Comparison of ENCODE assay signal across 31 mouse cellular contexts in genomic region chr19:55843111-55843887, GRCm38 (mm10).
DNase-seq lines count a peak whose midpoint lies in the region; ATAC-seq and TF ChIP-seq lines count a peak whose summit lies in the region.
"Had no signal": no experiment of that assay in that cellular context is flagged by ENCODE, and none has a peak within 500 bp of the region (broad histone marks: within the 10 kb centered on the region; RNA-seq: fewer than 3 reads in every experiment).

No protein-coding gene starts in this region.

- peak overlapping the region; percentile 41; the same call in 1 of the 2 replicates for H3K27ac ChIP-seq in layer of hippocampus, adult 2 months
- peak overlapping the region; percentile 55 for H3K27ac ChIP-seq in embryonic facial prominence, embryonic 12.5 days
- peak overlapping the region; percentile 44 for H3K27ac ChIP-seq in limb, embryonic 11.5 days (replicated peaks; ENCODE audit: low read depth, low read length)
- 0 out of 2 replicates have a peak overlapping the region, but pooled peaks have one; percentile 56 for H3K27ac ChIP-seq in stomach, postnatal 0 days (replicated peaks)
- H3K27ac ChIP-seq: forebrain, embryonic 12.5 days; hindbrain, embryonic 13.5 days; kidney, embryonic 15.5 days; liver, embryonic 13.5 days; macrophage; midbrain, embryonic 13.5 days; neural tube, embryonic 15.5 days had no signal

- peaks cover 59% of the 10 kb centered on the region for H3K4me1 ChIP-seq in embryonic facial prominence, embryonic 12.5 days
- peaks cover 55% of the 10 kb centered on the region for H3K4me1 ChIP-seq in limb, embryonic 11.5 days (ENCODE audit: control insufficient read depth, insufficient read depth, low read length)
- peaks cover 4% of the 10 kb centered on the region; the same call in 1 of the 2 replicates for H3K4me1 ChIP-seq in stomach, postnatal 0 days (replicated peaks; ENCODE audit: control insufficient read depth, insufficient read depth)

- no peaks in the 10 kb centered on the region for H3K36me3 ChIP-seq in embryonic facial prominence, embryonic 12.5 days
- no peaks in the 10 kb centered on the region for H3K36me3 ChIP-seq in limb, embryonic 11.5 days (ENCODE audit: control insufficient read depth, insufficient read depth, low read length)
- no peaks in the 10 kb centered on the region for H3K36me3 ChIP-seq in stomach, postnatal 0 days (ENCODE audit: control insufficient read depth, insufficient read depth, low read length)
- H3K36me3 ChIP-seq: forebrain, embryonic 12.5 days; G1E; hindbrain, embryonic 13.5 days; kidney, embryonic 15.5 days; liver, embryonic 13.5 days; midbrain, embryonic 13.5 days; neural tube, embryonic 15.5 days had no signal

- no peak overlapping the region for H3K9ac ChIP-seq in embryonic facial prominence, embryonic 12.5 days
- H3K9ac ChIP-seq in limb, embryonic 11.5 days (ENCODE audit: low read length) = no peak overlapping the region
- no peak overlapping the region for H3K9ac ChIP-seq in stomach, postnatal 0 days (ENCODE audit: low read length)
- H3K9ac ChIP-seq: forebrain, embryonic 12.5 days; forebrain, postnatal 0 days; hindbrain, embryonic 13.5 days; kidney, embryonic 15.5 days; liver, embryonic 13.5 days; midbrain, embryonic 13.5 days; neural tube, embryonic 15.5 days had no signal

- TF ChIP-seq EP300 in stomach, postnatal 0 days (optimal IDR thresholded peaks at IDR 0.05) = no peak

- WGBS in embryonic facial prominence, embryonic 12.5 days = 53% methylated on average over 11 of the region's 11 CpGs
- 52% methylated on average over 11 of the region's 11 CpGs for WGBS in limb, embryonic 11.5 days
- 72% methylated on average over 11 of the region's 11 CpGs for WGBS in stomach, postnatal 0 days

- no peaks in the 10 kb centered on the region for H3K27me3 ChIP-seq in embryonic facial prominence, embryonic 12.5 days
- no peaks in the 10 kb centered on the region for H3K27me3 ChIP-seq in limb, embryonic 11.5 days (ENCODE audit: control insufficient read depth, insufficient read depth, low read length)
- no peaks in the 10 kb centered on the region for H3K27me3 ChIP-seq in stomach, postnatal 0 days (ENCODE audit: control insufficient read depth, insufficient read depth, low read length)
- H3K27me3 ChIP-seq: forebrain, embryonic 12.5 days; hindbrain, embryonic 13.5 days; kidney, embryonic 15.5 days; liver, embryonic 13.5 days; midbrain, embryonic 13.5 days; neural tube, embryonic 15.5 days had no signal

- no peaks in the 10 kb centered on the region for H3K9me3 ChIP-seq in embryonic facial prominence, embryonic 12.5 days
- no peaks in the 10 kb centered on the region for H3K9me3 ChIP-seq in limb, embryonic 11.5 days (ENCODE audit: control insufficient read depth, low read length)
- H3K9me3 ChIP-seq in stomach, postnatal 0 days (ENCODE audit: control insufficient read depth, low read length) = no peaks in the 10 kb centered on the region
- H3K9me3 ChIP-seq: forebrain, embryonic 12.5 days; G1E; hindbrain, embryonic 13.5 days; kidney, embryonic 15.5 days; liver, embryonic 13.5 days; midbrain, embryonic 13.5 days; neural tube, embryonic 15.5 days had no signal

- TF ChIP-seq CTCF in layer of hippocampus, adult 2 months (conservative IDR thresholded peaks at IDR 0.05) = no peak
- no peak for TF ChIP-seq CTCF in stomach, postnatal 0 days (IDR thresholded peaks at IDR 0.05; ENCODE audit: low read depth)

- no peak for ATAC-seq in embryonic facial prominence, embryonic 12.5 days (ENCODE audit: insufficient number of reproducible peaks, insufficient read depth, low FRiP score, low TSS enrichment)
- no peak for ATAC-seq in limb, embryonic 11.5 days (ENCODE audit: insufficient number of reproducible peaks, low FRiP score, low TSS enrichment, low read depth)
- no peak for ATAC-seq in stomach, postnatal 0 days (ENCODE audit: low FRiP score, low TSS enrichment)
- ATAC-seq: forebrain, postnatal 0 days; midbrain, embryonic 13.5 days had no signal

- no peak overlapping the region for H3K4me2 ChIP-seq in embryonic facial prominence, embryonic 12.5 days (replicated peaks)
- H3K4me2 ChIP-seq in limb, embryonic 11.5 days (ENCODE audit: low read depth, severe bottlenecking) = no peak overlapping the region
- no peak overlapping the region for H3K4me2 ChIP-seq in stomach, postnatal 0 days (replicated peaks; ENCODE audit: low read depth)
- H3K4me2 ChIP-seq: forebrain, embryonic 12.5 days; heart, embryonic 11.5 days; hindbrain, embryonic 13.5 days; kidney, embryonic 15.5 days; liver, embryonic 13.5 days; midbrain, embryonic 13.5 days; neural tube, embryonic 15.5 days had no signal

- no peak overlapping the region for H3K4me3 ChIP-seq in layer of hippocampus, adult 2 months
- H3K4me3 ChIP-seq in embryonic facial prominence, embryonic 12.5 days = no peak overlapping the region
- no peak overlapping the region for H3K4me3 ChIP-seq in limb, embryonic 11.5 days (ENCODE audit: low read depth, low read length)
- no peak overlapping the region for H3K4me3 ChIP-seq in stomach, postnatal 0 days (ENCODE audit: low read depth, low read length)
- H3K4me3 ChIP-seq: forebrain, embryonic 12.5 days; hindbrain, embryonic 13.5 days; kidney, embryonic 15.5 days; liver, embryonic 13.5 days; midbrain, embryonic 13.5 days; neural tube, embryonic 15.5 days had no signal

- no peak for DNase-seq in layer of hippocampus, adult 2 months (ENCODE audit: low spot score in 2 of 2)
- DNase-seq in layer of hippocampus, postnatal 14 days (ENCODE audit: low spot score in 2 of 2) = no peak
- no peak for DNase-seq in limb, embryonic 11.5 days (ENCODE audit: low spot score)
- no peak for DNase-seq in stomach, postnatal 0 days (ENCODE audit: low spot score)
- DNase-seq in MN1 (ENCODE audit: low spot score) = no peak
- no peak for DNase-seq in heart, postnatal 4 days
- DNase-seq in ovary, postnatal 14 days (ENCODE audit: low spot score) = no peak
- DNase-seq: adrenal gland, postnatal 25 days; cerebellum, adult 18-20 months; cerebellum, postnatal 10 days; forebrain, postnatal 0 days; gastrocnemius, postnatal 14 days; heart, adult 11 months; heart, postnatal 36 days; kidney, adult 11 months; kidney, postnatal 25 days; layer of hippocampus, postnatal 36 days; left cerebral cortex, postnatal 4 days; liver, embryonic 13.5 days; lung, adult 2 months; lung, postnatal 10 days; right cerebral cortex, postnatal 4 days had no signal
